Mouse (Mus musculus) neural tube, embryonic 10.5 days (tissue): ENCODE results near the gene Stox2.

Experiments
- DNase-seq: peaks from one replicate; pipeline ENCODE4 v3.0.0-alpha.2; 2017; ENCODE audit warnings: low spot score; ENCODE audit errors: extremely low spot score

Stox2 gene

DNA sequence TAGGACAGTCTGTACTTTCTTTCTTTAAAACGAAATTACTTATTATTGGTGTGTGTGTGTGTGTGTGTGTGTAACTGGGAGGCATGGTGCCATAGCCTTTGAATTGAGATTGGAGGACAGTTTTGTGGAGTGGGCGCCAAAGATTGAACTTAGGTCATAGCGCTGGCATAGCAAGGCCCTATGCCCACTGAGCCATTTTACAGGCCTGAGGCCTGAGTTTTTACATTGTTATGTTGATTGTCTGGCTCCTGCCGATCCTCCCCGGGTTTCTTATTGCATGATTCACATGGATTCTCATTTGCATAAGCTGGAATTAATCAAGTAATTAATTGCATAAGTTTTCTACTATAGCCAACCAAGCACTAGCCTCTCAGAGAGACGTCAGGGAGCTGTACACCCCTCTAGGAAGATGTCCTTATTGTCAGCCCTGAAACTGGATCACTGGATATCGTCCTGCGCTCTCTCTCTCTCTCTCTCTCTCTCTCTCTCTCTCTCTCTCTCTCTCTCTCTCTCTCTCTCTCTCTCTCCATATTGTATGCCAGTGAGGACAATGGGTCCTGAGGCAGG is 90.7 kb downstream of the Stox2 start:
- no peak for DNase-seq

DNA sequence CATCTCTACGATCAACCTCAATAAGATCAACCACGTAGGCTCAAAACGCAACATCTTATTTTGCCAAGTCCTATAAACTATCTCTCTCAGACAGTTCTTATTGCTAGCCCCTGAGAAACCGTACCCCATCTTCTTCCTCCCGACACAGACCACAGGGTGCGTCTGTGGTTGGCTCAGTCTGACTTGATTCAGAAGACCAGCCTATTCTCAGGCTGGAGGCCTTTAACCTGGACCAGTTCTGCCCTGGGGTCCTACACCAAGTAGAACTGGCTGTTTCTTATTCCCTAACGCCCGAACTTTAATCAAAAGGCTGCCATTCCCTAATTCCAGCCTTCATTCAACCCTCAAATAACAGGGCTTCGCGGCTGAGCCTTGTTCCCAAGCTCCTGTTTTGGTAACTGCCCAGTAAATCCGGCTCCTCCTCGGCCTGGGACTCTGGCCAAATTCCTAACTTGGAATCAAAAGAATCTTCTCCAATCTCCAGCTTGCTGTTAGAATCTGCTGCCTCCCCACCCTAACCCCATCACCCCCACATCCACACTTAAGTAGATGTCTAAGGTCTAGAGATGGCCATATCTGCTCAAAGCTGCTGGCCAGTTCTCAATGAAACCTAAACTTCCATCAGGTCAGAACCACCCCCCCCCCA is 91.5 kb downstream of the Stox2 start:
- no peak for DNase-seq

- no peak for DNase-seq
Observed at GRCm38 (mm10) chr8:47351914-47352701, 94.1 kb downstream of the Stox2 start.

DNA sequence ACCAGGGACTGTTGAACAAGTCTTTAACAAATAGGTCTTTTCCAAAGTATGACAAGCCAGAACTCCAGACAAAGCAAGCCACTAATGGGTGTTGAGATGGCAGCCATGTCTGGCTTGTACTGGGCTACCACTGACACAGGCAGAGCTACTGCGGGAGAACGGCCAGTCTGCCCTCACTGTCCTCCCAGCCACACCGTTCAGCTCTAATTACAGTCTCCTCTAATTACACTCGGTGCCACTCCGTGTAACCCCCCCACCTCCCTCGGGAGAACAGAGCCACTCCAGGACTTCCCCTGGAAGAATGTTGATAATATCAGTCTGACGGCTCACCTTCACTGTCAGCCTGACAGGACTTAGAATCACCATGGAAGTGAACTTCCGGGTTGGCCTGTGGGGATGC is 97.1 kb downstream of the Stox2 start:
- DNase-seq: no peak

DNA sequence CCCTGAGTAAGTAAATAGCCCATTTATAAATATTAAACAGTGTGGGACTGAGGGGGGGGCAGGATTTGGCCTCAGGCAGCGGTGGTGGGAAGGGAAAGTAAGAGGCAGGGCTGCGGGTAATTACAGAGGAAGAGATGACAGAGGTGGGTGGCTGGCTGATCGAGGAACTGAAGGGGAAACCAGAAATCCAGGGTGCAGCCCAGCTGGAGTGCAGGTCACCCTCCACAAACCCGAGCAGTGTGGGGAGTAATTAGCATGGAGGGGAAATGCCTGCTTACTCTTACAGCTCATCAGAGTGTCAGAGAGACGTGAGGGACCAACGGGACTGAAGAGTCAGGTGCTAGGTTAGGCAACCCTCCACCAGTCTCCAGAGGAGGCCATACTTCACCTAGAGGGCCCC is 98.4 kb downstream of the Stox2 start:
- no peak for DNase-seq

DNA sequence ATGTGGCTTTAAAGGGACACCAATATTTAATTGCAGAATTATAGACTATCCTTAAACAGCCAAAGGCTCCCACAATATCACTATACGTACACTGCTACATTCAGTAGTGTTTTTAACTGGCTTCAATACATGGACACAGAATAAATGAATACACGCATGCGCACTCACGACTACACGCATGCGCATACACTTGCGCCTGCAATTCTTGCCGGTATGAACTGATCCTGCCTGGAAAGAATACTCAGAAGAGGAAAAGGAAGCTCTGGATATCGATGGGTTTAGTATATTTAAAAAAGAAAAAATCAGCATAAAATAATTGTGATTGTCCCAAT is 100.4 kb downstream of the Stox2 start:
- no peak for DNase-seq

DNA sequence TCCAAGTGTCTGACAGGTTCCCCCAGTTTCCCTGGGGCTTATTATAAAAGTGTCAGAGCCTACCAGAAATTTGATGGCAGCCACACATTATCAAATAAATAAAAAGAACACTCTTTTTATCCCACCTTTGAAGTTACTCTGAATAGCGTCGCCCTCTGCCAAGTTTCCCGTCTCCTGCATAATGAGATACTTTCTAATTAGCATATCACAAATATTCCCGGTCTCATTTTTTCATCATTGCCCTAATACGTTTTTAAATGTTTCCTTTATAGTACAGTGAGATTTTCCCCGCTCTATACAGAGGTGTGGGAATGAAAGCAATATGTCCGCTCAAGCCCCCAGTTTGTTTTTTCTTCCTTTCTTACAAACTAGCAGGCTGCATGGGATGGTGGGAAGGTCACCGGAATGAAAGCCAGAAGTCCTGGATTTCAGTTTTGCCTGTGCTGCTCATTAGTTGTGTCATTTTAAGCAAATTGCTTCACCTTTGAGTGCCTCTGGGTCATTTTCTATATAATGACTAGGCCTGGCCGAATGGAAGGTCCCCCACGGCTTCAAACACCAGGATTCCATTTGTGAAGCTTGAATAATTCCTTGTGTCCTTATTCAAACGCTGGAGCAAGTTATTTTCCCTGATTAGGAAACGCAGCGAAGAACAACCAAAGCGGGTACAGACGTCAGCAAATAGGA is 100.9 kb downstream of the Stox2 start:
- no peak for DNase-seq

DNA sequence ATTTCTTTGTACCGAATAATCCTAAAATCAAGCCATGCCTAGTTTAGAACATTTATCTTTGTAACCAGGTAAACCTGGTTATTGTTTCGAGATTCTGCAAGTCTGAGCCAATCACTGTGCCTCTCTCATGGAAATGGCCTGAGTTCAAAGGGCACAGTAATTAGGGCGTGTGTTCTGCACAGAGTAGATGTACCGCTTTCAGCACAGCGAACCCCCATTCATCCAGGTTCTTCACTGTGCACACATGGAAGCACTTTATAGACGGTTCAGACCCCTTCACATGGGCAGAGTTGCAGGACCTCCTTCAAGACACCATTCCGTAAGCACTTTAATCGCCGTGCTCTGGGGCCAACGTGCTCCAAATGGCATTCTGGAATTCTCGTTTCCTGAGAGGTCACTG is 104.7 kb downstream of the Stox2 start:
- DNase-seq: no peak

DNA sequence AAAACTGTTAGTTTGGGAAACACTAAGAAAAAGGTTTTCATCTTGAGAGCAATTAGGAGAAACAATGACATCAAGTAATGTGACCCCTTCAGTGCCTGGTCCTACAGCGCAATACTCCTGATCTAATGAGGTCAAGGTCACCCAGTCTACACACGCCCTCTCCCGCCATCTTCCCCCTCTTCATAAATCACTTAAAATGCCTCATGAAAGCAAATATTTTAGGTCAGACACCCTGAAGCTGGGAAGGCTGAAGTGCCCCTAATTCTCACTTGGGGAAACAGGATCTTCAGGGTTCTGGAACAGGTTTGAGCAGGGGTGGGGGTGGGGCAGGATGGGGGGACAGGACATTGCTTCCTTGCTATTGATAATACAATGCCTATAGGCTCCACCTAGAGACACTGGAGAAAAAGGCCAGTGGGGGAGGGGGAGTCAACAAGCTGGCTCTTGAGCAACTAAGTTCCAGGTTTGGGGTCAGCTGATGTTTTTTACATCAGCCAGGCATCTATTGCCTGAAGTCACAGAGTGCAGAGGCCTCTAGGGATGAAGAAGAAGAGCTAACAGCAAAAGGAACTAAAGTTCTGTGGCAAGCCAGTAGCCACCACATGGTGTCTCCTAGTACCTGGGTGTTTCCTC is 107.4 kb downstream of the Stox2 start:
- DNase-seq: no peak

- DNase-seq: no peak
Observed at GRCm38 (mm10) chr8:47336433-47336832, 109.7 kb downstream of the Stox2 start.

DNA sequence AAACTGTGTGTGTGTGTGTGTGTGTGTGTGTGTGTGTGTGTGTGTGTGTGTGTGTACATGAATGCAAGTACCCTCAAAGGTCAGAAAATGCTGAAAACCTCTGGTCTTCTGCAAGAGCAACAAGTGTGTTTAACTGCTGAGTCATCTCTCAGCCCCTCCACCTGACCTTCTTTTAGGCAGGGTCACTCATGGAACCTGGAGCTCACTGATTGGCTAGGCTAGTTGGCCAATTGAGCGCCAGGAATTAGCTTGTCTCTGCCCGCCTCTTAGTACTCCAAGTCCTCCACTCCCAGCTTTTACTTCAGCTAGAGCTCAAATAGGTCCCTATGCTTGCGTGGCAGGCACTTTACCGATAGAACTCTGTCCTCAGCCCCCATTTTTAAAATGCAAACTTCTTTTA is 110.2 kb downstream of the Stox2 start:
- no peak for DNase-seq

- DNase-seq: no peak
Observed at GRCm38 (mm10) chr8:47334223-47334757, 111.9 kb downstream of the Stox2 start.

DNA sequence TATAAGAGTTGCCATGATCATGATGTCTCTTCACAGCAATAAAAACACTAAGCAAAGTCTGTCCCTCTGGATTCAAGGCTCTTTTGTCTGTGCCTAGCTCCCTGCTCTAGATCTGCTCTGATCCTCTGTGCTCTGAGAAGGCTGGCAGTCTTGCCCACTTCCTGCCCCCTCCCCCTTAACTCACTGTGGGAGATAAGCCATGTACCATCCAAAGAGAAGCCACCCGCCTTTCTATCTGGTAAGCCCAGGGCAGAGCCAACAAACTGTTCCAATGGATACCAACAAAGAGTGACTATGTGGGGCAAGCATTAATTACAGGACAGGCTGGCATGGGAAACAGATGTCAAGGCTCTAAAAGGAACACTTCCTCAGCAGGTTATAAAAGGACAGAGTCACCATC is 113.2 kb downstream of the Stox2 start:
- DNase-seq: no peak

GRCm38 (mm10) chr8:47330982-47331381 is 115.2 kb downstream of the Stox2 start:
- no peak for DNase-seq

DNA sequence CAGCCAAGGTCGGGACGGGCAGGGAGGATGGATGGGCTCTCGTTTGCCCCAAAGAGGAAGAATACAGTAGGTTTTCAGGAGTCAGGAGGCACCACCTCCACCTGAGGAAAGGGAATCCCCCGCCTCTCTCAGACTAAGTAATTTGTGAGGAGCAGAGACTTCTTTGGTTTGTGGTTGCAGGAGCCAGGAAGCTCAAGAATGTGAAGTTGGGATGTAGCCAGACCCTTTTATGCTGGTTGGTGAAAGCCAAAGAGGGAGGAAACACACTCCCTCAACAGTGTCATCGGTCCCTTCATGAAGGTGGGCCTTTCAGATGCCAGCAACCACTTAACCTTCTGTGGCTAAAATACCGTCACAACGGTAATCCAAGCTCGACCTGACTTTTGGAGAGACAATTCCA is 119.8 kb downstream of the Stox2 start:
- no peak for DNase-seq

DNA sequence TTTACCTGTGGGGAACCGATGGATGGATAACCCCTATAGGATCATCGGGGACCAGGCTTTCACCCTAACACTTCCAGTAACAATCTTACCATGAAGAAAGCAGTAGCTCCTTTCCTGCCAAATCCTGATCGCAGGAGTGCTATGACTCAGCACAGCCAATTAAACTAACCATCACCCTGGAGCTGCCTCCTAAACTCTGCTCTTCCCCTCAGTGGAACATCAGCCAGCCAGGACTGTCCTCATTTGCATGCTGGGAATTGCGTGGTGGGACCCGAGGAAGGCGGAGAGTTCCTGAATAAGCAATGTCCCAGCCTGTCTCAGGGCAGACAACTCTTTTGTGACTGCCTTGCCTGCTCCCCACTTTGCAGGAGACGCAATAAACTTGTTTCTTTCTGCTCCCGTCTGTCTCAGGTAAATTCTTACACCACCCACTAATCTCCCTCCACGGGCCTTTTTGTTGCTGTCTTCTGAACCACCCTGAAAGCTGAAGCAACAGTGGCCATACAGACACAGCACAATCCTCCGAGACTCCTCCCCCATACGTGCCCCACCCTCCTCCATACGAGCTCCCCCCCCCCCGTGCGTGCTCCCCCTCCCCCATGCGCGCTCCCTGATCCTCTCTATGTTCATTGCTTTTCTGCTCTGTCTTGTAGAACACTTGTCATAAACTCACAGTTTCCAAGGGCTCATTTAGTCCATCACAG is 121.9 kb downstream of the Stox2 start:
- no peak for DNase-seq

GRCm38 (mm10) chr8:47321282-47321681 is 124.9 kb downstream of the Stox2 start:
- DNase-seq: no peak

- DNase-seq: no peak
Observed at GRCm38 (mm10) chr8:47320707-47321106, 125.5 kb downstream of the Stox2 start.

GRCm38 (mm10) chr8:47318468-47318867 is 127.7 kb downstream of the Stox2 start:
- DNase-seq: no peak

DNA sequence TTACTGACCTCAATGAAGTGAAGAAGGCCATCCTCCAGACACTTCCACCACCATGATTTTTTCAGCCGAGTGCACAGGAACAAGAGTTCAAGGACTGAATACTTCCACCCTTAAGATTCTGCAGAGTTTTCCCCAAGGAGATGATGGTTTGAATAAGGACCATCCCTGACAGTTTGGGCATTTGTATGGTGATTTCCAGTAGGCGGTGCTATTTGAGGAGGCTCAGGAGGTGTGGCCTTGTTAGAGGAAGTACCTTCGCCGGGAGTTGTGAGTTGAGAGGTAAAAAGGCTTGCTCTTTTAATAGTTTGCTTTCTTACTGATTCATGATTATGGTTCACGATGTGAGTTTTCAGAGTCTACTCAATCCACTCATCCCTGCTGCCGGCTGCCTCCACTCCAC is 138.0 kb downstream of the Stox2 start:
- DNase-seq: no peak

DNA sequence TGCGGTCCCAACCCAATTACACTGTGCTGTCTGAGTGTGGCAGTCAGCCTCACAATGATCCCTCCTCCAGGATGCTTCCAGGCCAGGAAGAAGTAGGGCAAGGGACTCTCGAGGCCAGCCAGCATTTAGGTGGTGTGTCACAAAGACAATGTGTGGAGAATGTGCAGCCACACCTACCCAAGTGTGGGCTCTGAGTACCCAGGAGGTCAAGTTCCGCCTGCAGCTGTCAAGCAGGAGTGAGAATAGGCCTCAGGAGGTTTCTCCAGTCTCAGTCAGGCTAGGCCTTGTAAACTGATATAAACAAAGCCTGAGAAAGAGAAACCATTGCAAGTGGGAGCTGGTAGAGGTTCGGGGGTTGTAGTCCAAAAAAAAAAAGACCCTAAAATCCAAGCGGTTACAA is 139.8 kb downstream of the Stox2 start:
- DNase-seq: no peak
